Mouse (Mus musculus): ENCODE data around the gene Myl9. TPM values are rescaled to one million over a fixed set of nuclear protein-coding genes. Genes with fewer than 3 reads are reported as not detected.

Myl9 gene
- 69.0 TPM for polyA plus RNA-seq (2015; fragmentation: Illumina TruSeq; extraction: RNeasy Lipid Tissue Mini Kit (QIAGEN cat#74804); ENCODE audit: insufficient read depth, low replicate concordance)

GRCm38 (mm10) chr2:156774738-156775454 lies at the start of gene Myl9:
Myl9 (plus strand) TSS chr2:156775420.

Other genes with a start within 250 kb of the Myl9 start
- gene Aar2, start 227.8 kb upstream of the Myl9 start, polyA plus RNA-seq (2015; fragmentation: Illumina TruSeq; extraction: RNeasy Lipid Tissue Mini Kit (QIAGEN cat#74804); ENCODE audit: insufficient read depth, low replicate concordance): 11.6 TPM
- 27.8 TPM for gene Dlgap4, start 161.7 kb upstream of the Myl9 start, polyA plus RNA-seq (2015; fragmentation: Illumina TruSeq; extraction: RNeasy Lipid Tissue Mini Kit (QIAGEN cat#74804); ENCODE audit: insufficient read depth, low replicate concordance)
- gene Tgif2, start 64.6 kb downstream of the Myl9 start, polyA plus RNA-seq (2015; fragmentation: Illumina TruSeq; extraction: RNeasy Lipid Tissue Mini Kit (QIAGEN cat#74804); ENCODE audit: insufficient read depth, low replicate concordance): 7.0 TPM
- gene 4930518I15Rik, start 82.5 kb downstream of the Myl9 start, polyA plus RNA-seq (2015; fragmentation: Illumina TruSeq; extraction: RNeasy Lipid Tissue Mini Kit (QIAGEN cat#74804); ENCODE audit: insufficient read depth, low replicate concordance): 11.3 TPM
- 115 TPM for gene Rab5if, start 87.7 kb downstream of the Myl9 start, polyA plus RNA-seq (2015; fragmentation: Illumina TruSeq; extraction: RNeasy Lipid Tissue Mini Kit (QIAGEN cat#74804); ENCODE audit: insufficient read depth, low replicate concordance)
- gene Sla2, start 111.8 kb downstream of the Myl9 start, polyA plus RNA-seq (2015; fragmentation: Illumina TruSeq; extraction: RNeasy Lipid Tissue Mini Kit (QIAGEN cat#74804); ENCODE audit: insufficient read depth, low replicate concordance): 8.5 TPM
- 71.8 TPM for gene Ndrg3, start 216.6 kb downstream of the Myl9 start, polyA plus RNA-seq (2015; fragmentation: Illumina TruSeq; extraction: RNeasy Lipid Tissue Mini Kit (QIAGEN cat#74804); ENCODE audit: insufficient read depth, low replicate concordance)
- 21.5 TPM for gene Dsn1, start 231.7 kb downstream of the Myl9 start, polyA plus RNA-seq (2015; fragmentation: Illumina TruSeq; extraction: RNeasy Lipid Tissue Mini Kit (QIAGEN cat#74804); ENCODE audit: insufficient read depth, low replicate concordance)

Measured in spleen, adult 10 weeks (tissue).